Mouse (Mus musculus): ENCODE results near the gene Slc9a9. TPM values are rescaled to one million over a fixed set of nuclear protein-coding genes. Genes with fewer than 3 reads are reported as not detected.

The Slc9a9 gene
- polyA plus RNA-seq, 1 experiment from 2014 or later = 2.2 TPM

DNA sequence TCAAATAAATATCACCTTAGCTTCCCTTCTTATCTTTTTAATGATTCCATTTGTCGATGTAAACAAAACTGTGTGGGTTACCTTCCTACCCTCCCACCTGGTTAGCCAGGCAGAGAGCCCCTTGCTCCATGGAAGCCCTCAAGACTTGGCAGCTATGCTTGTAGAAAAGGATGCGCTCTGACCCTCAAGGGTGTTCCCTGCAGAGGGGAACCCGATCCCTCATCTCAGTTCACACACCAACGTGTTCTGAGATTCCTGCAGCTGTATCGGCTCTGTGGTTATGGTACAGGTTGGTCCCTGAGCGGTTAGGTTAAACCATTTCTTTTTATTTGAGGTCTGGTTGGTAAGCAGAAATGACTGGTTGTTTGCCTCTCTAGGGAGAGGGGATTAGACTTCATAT, 484.3 kb downstream of the Slc9a9 start:
- H3K36me3 ChIP-seq (ENCODE audit: poor library complexity, severe bottlenecking) = no peaks in the 10 kb centered on the region
- H3K4me2 ChIP-seq = no peak overlapping the region
- ATAC-seq = no peak
- H3K4me1 ChIP-seq = 0 out of 2 replicates have a peak, but pooled peaks cover 4% of the 10 kb centered on the region
- H3K4me3 ChIP-seq = no peak overlapping the region
- WGBS = 84% methylated on average over 6 of the region's 6 CpGs
- no peaks in the 10 kb centered on the region for H3K9me3 ChIP-seq (replicated peaks)
- H3K27me3 ChIP-seq = no peaks in the 10 kb centered on the region
- no peak overlapping the region for H3K27ac ChIP-seq
- no peak overlapping the region for H3K9ac ChIP-seq

DNA sequence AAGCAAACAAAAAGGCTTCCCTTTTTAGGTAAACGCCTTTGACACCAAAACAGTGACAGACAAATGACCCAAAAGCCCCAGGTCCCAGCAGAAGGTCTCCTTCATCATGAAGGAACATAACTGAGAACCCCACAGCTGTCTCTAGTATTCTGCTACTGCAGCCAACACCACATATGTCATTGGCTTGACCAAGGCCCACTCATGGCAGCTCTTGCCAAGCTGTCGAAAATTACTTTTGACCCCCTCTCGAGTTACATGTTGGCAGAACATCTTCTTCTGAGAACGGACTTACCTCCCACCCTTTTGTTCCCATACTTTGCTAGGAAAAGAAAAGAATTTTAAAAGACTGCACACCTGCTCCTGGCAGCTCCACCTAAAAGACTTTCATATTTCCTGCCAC, 488.2 kb downstream of the Slc9a9 start:
- Histone ChIP-seq H3K4me3 (no peak overlapping the region), H3K4me1 (peaks cover 14% of the 10 kb centered on the region; the same call in 1 of the 2 replicates), H3K27me3 (no peaks in the 10 kb centered on the region), H3K4me2 (no peak overlapping the region), H3K9me3 (replicated peaks) (no peaks in the 10 kb centered on the region), H3K27ac (no peak overlapping the region), H3K36me3 (ENCODE audit: poor library complexity, severe bottlenecking) (no peaks in the 10 kb centered on the region), H3K9ac (no peak overlapping the region)
- 71% methylated on average over 4 of the region's 4 CpGs for WGBS
- ATAC-seq = no peak

DNA sequence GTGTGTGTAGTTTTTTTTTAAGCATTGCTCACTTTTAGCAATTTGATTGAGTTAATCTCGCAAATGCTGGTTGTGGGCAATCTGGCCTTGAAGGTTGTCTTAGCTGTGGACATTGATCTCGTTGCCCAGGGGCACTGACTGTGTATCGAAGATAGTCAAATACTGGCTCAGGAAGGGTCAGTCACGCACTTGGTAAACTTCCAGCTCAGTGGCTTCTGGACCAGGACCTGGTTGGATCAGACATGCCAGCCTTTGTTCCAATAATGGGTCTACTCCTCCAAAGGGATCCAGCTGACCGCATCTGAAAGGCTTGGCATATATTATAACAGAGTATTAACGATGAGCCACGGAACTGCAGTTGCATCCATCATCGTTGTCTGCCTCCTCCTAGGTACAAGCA, 489.2 kb downstream of the Slc9a9 start:
- Histone ChIP-seq H3K4me3 (no peak overlapping the region), H3K27ac (no peak overlapping the region), H3K36me3 (ENCODE audit: poor library complexity, severe bottlenecking) (no peaks in the 10 kb centered on the region), H3K4me2 (no peak overlapping the region), H3K9me3 (replicated peaks) (no peaks in the 10 kb centered on the region), H3K4me1 (peaks cover 14% of the 10 kb centered on the region; the same call in 1 of the 2 replicates), H3K27me3 (no peaks in the 10 kb centered on the region), H3K9ac (no peak overlapping the region)
- 65% methylated on average over 8 of the region's 8 CpGs for WGBS
- ATAC-seq = 0 out of 2 replicates have a peak, but pooled peaks have one; percentile 6

DNA sequence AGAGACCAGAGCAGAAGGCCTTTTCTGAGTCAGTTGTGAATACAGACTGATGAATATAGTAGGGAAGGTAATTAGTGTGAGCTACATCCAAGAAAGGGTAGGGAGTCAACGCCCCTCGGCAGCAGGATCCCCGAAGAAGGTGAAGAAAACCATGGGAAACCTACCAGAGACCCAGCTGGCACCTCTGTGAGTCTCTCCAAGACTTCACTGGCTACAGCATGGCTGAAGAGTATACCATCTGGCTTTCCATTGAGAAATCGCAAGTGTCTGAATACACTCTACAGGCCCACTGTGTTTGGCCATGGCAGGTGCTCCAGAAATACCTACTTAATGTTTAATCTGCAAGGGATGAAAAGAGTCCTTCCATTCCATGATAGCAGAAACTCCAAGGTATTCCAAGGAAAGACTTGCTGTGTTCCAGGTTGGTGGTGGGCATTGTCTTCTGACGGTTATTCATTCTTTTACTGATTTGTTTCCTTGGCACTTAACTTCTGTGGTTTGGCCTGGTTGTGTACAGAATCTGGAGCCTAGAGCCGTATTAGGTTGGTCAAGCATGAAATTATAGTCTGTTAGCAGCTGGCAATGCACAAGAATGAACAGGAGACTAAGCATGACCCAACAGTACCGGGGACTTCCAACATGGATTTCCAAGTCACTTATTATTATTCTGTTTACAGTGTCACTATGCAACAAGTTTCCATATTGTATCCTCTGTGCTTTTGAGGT, 491.0 kb downstream of the Slc9a9 start:
- H3K4me2 ChIP-seq = no peak overlapping the region
- H3K27me3 ChIP-seq = no peaks in the 10 kb centered on the region
- WGBS = 67% methylated on average over 7 of the region's 7 CpGs
- no peak overlapping the region for H3K9ac ChIP-seq
- ATAC-seq = 0 out of 2 replicates have a peak, but pooled peaks have one; percentile 57
- H3K27ac ChIP-seq = no peak overlapping the region
- H3K36me3 ChIP-seq (ENCODE audit: poor library complexity, severe bottlenecking) = no peaks in the 10 kb centered on the region
- H3K9me3 ChIP-seq (replicated peaks) = no peaks in the 10 kb centered on the region
- no peak overlapping the region for H3K4me3 ChIP-seq
- peaks cover 14% of the 10 kb centered on the region; the same call in 1 of the 2 replicates for H3K4me1 ChIP-seq

DNA sequence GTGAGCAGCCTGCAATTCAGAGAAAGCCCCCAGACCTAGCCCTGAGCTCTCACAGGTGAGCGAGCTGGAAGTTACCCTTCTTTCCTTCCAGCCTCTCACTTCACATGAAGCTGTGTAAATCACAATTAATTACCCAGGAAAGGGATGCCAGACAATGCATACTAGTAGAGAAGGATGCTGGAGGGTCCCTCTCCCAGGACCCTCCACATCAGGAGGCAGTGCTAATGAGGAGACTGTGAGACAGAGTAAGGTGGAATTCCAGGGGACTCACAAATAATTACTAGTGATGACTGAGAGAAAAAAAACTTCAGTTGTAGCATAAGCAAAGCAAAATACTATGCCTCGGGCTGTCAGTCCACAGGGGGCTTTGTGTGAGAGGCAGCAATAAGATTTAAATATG, 492.0 kb downstream of the Slc9a9 start:
- 50% methylated on average over 2 of the region's 2 CpGs for WGBS
- H3K9me3 ChIP-seq (replicated peaks) = no peaks in the 10 kb centered on the region
- no peak overlapping the region for H3K9ac ChIP-seq
- no peaks in the 10 kb centered on the region for H3K36me3 ChIP-seq (ENCODE audit: poor library complexity, severe bottlenecking)
- H3K27me3 ChIP-seq = no peaks in the 10 kb centered on the region
- no peak overlapping the region for H3K4me3 ChIP-seq
- no peak for ATAC-seq
- H3K4me2 ChIP-seq = no peak overlapping the region
- H3K27ac ChIP-seq = no peak overlapping the region
- peaks cover 14% of the 10 kb centered on the region; the same call in 1 of the 2 replicates for H3K4me1 ChIP-seq

DNA sequence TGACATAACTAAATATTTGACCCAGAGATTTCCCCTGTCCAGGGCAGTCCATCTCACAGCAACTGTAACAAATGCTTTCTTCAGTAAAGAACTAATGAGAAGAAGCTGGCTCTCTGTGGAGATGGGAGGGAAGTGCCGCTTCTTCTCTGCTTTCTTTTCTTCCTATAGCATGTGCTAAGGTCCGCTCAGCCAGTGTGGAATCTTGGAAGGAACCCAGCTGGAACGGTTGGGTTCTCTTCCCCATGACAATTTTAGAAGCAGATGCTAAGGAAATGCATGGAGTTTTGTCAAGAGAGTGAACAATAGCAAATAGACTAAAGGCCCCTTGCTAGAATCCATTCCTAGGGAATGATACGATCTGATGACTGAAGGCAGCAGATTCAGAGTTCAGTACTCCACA, 496.5 kb downstream of the Slc9a9 start:
- H3K27me3 ChIP-seq = no peaks in the 10 kb centered on the region
- no peak overlapping the region for H3K27ac ChIP-seq
- no peaks in the 10 kb centered on the region for H3K9me3 ChIP-seq (replicated peaks)
- ATAC-seq = no peak
- no peak overlapping the region for H3K4me2 ChIP-seq
- 88% methylated on average over 4 of the region's 4 CpGs for WGBS
- H3K4me1 ChIP-seq = 0 out of 2 replicates have a peak, but pooled peaks cover 3% of the 10 kb centered on the region
- no peak overlapping the region for H3K9ac ChIP-seq
- no peak overlapping the region for H3K4me3 ChIP-seq
- no peaks in the 10 kb centered on the region for H3K36me3 ChIP-seq (ENCODE audit: poor library complexity, severe bottlenecking)

DNA sequence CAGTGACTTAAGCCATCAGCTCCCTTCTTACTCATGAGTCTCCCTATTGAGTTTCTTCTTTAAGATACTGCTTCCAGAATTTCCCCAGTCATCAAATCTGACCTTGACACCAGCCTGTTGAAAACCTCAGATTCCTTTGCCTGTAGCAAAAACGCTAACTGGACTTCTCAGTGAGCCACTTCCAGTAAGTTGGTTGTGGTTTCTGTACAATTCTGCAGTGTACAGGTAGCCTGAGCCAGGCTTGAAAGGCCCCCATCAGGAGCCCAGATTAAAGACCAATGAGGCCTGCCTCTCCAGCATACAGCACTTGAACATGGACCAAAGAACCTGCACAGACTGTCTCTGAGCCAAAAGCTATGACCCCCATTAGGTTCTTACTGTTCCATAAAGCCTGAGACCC, 498.1 kb downstream of the Slc9a9 start:
- ATAC-seq = no peak
- Histone ChIP-seq H3K36me3 (ENCODE audit: poor library complexity, severe bottlenecking) (no peaks in the 10 kb centered on the region), H3K27ac (no peak overlapping the region), H3K4me2 (no peak overlapping the region), H3K4me3 (no peak overlapping the region), H3K4me1 (no peaks in the 10 kb centered on the region), H3K9me3 (replicated peaks) (no peaks in the 10 kb centered on the region), H3K27me3 (no peaks in the 10 kb centered on the region), H3K9ac (no peak overlapping the region)
- WGBS = 81% methylated on average over 1 of the region's 1 CpGs

DNA sequence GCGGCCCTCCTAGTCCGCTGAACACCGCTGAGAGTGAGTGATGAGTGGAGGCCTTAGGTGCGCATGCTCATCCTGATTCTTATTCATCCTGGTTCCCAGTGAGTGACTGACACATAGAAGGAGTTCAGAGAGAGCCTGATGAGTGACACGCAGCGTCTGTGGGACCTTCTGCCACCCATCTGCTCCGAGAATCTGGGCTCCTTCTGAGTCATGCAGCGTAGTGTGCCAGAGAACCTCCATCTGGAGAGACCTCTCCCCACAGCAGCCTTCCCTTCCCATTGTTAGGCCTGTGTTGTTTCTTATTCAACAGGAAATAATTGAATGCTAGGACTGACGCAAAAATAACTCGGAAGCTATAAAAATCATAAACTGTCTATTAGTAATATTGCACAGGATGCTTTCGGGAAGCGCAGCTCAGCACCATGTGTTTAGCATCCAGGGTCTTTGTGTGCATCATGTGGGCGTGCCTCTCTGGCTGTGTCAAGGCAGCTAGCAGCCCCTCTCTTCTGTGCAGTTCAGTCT, 498.8 kb downstream of the Slc9a9 start:
- H3K27me3 ChIP-seq = no peaks in the 10 kb centered on the region
- no peak overlapping the region for H3K4me2 ChIP-seq
- H3K9ac ChIP-seq = no peak overlapping the region
- peak; percentile 96 for ATAC-seq
- no peaks in the 10 kb centered on the region for H3K9me3 ChIP-seq (replicated peaks)
- no peaks in the 10 kb centered on the region for H3K36me3 ChIP-seq (ENCODE audit: poor library complexity, severe bottlenecking)
- H3K27ac ChIP-seq = peak overlapping the region; percentile 63
- WGBS = 81% methylated on average over 13 of the region's 13 CpGs
- H3K4me3 ChIP-seq = no peak overlapping the region
- H3K4me1 ChIP-seq = no peaks in the 10 kb centered on the region

DNA sequence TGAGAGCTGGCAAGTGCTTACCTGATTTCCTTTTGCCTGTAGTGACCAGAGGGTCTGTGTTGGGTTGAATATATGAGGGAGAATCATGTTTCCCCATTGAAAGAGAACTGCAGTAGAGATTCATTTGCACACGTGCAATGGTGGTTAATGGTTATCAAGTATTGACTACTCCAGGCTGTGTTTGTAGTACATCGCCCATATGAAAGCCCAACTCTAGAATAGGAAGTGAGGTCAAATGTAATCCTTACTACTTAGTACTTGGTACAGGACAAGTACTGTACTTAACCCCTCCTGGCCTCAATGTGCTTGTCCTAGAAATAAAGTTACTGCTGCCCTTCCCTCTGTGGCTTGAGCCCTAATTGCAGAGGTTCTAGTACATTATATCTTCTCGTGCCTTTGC, 508.5 kb downstream of the Slc9a9 start:
- Histone ChIP-seq H3K27me3 (no peaks in the 10 kb centered on the region), H3K9me3 (replicated peaks) (no peaks in the 10 kb centered on the region), H3K4me2 (no peak overlapping the region), H3K27ac (no peak overlapping the region), H3K36me3 (ENCODE audit: poor library complexity, severe bottlenecking) (no peaks in the 10 kb centered on the region), H3K4me1 (peaks cover 14% of the 10 kb centered on the region), H3K9ac (no peak overlapping the region), H3K4me3 (no peak overlapping the region)
- ATAC-seq = no peak
- WGBS = 94% methylated on average over 3 of the region's 3 CpGs

DNA sequence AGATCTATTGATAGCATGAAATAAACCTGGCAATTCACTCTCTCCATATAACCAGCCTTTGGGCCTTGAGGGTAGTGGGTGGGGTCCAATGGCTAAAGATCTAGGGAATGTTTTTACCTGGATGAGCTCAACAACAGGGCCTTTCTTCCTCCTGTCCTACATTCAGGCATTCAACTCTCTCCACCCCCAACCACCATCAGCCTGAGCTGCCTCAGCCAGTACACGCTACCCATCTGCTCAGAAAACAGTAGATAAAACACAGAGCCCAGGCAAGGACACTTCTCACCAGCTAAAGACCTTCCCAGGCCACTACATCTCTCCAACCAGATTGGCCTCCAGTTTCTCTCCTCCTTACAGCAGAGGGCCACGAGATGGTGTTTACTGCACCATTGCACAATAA, 510.3 kb downstream of the Slc9a9 start:
- H3K9ac ChIP-seq = no peak overlapping the region
- no peaks in the 10 kb centered on the region for H3K27me3 ChIP-seq
- 93% methylated on average over 2 of the region's 2 CpGs for WGBS
- no peaks in the 10 kb centered on the region for H3K36me3 ChIP-seq (ENCODE audit: poor library complexity, severe bottlenecking)
- no peak overlapping the region for H3K4me3 ChIP-seq
- H3K4me2 ChIP-seq = no peak overlapping the region
- H3K4me1 ChIP-seq = peaks cover 14% of the 10 kb centered on the region
- H3K27ac ChIP-seq = no peak overlapping the region
- ATAC-seq = no peak
- H3K9me3 ChIP-seq (replicated peaks) = no peaks in the 10 kb centered on the region

DNA sequence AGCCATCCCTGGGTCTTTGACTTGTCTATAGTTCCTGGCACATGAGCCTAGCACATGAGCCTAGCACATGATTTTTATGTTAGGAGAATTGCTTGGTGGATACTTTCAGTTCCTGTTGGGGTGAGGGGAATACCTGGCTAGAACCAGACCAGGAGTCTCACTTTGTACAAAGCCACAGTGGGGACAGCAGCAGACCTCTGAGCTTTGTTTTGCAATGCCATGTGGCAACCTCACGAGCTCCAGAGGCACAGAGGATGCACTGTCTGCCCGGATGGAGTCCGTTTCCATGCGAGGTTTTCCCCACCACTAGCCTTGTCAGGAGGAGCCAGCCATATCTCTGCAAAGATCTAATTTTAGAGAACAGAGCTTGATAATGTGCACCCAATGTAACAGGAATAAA, 510.9 kb downstream of the Slc9a9 start:
- ATAC-seq = no peak
- Histone ChIP-seq H3K9ac (no peak overlapping the region), H3K4me2 (no peak overlapping the region), H3K27me3 (no peaks in the 10 kb centered on the region), H3K36me3 (ENCODE audit: poor library complexity, severe bottlenecking) (no peaks in the 10 kb centered on the region), H3K27ac (no peak overlapping the region), H3K4me1 (peaks cover 14% of the 10 kb centered on the region), H3K9me3 (replicated peaks) (no peaks in the 10 kb centered on the region), H3K4me3 (no peak overlapping the region)
- WGBS = 76% methylated on average over 4 of the region's 4 CpGs

DNA sequence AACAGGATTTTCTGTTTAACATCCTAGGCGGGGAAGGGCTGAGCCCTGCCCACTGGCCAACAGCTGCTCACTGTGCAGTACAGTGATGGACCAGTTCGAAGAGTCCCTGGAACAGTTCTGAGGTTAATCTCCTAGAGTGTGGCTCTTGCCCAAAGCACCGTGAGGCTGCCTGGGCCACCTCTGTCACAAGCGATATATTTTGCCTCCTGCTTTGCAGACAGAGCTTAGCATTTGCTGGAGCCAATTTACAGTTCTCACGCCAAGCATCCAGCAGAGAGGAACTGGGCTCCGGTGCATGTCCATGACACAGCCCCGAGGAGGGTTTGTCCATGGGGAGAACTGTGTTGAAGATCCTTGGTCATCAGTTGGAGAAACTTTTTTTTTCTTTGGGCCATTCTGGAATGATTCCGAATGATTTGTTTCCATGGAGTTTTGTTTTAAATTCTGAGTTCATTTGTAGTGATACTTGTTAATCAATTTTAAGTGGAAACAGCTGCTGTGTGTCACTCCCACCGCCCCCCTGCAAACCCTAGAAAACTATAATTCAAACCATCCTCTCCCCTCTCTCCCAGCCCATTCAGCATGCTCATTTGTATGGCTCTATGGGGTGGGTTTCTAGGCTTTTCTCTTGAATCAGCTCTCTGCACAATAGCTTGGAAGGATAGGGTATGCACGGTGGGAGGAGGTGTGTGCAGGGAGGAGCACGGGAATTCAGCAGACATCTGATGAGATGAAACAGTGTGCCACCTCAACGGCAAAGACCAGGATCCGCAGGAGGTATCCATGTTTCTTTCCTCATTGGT, 511.7 kb downstream of the Slc9a9 start:
- no peaks in the 10 kb centered on the region for H3K9me3 ChIP-seq (replicated peaks)
- H3K4me3 ChIP-seq = no peak overlapping the region
- H3K27me3 ChIP-seq = no peaks in the 10 kb centered on the region
- H3K27ac ChIP-seq = peak overlapping the region; percentile 22; the same call in 1 of the 2 replicates
- no peak overlapping the region for H3K9ac ChIP-seq
- H3K4me1 ChIP-seq = peaks cover 14% of the 10 kb centered on the region
- 42% methylated on average over 13 of the region's 13 CpGs for WGBS
- no peak overlapping the region for H3K4me2 ChIP-seq
- H3K36me3 ChIP-seq (ENCODE audit: poor library complexity, severe bottlenecking) = no peaks in the 10 kb centered on the region
- ATAC-seq = peak; percentile 84
